Mouse (Mus musculus) layer of hippocampus, adult 11-12 months (tissue): Measurements from ENCODE around the gene Reg3a.
"Not testable (repeated sequence)": the region's sequence is repeated elsewhere in the genome, so short reads cannot be mapped to it uniquely, and the experiment has no call there.

Source experiments
- DNase-seq: peaks from one replicate; pipeline ENCODE4 v3.0.0; 2022; ENCODE audit warnings: low spot score

Reg3a gene

DNA sequence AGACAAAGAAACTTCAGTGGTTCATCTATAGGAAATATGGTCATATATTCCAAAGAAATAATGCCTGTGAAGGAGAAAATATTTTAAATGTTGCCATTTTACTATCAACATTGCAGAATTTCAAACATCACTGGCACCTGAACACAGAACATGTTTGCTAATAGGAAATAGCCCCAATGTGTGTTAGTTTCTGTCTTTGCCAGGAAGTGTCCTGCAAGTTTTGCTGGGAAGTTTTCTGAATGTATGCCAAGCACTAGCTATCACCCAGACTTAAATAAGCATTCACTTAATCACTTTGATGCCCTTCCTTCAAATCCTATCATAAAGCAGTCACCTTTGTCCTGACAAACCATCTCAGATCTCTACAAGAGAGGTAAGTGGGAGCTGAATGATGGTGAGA is at the start of gene Reg3a:
Gene Reg3a, plus strand, starts transcription at position 301 of the 400 bp plus-strand sequence.
- DNase-seq, result no peak

DNA sequence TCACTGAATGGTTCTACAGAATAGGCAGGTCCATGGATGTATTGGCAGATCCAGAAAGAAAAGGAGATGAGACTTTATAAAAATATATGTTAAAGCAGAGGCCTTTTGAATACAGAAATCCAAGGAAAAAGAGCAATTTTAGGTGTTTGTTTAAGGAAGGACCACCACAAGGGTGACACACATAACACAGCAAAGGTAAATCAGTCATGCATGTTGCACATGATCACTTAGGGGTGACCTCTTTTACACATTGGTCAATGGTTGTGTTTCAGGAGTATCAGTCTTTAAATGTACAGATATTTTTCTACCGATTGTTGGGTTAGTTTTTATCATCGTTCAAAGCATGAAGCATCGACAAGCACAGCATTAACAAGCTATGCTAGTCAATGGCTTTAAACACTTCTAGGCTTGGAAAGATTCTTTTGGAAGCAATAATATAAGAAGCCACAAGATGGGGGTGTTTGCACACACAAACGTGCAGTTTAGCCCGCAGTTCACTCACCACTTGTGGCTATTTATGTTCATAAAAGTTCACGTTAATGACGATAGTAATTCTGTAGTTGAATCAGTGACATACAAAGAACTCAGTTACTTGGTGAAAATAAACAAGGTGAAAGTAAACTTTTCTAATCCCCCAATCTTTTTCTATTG is 48.5 kb upstream of the Reg3a start:
- DNase-seq, result peak; percentile 15

DNA sequence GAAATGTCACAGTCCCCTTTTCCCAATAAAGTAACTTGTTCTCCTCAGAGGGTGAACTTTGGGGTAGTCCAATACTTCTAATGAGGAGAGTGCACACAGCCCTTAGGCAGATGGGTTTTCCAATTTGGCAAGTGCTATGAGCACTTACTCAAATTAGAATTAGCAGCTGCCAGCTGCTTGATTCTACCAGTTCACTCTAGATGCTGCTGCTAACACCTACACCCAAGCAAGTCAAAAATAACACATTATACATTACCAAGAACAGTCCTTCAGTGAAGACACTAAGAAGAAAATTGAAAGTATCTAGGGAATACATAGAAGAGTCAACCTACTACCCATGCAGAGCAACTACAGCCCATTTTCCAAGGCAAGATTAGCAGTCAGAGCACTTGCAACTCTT is 40.2 kb upstream of the Reg3a start:
- peak; percentile 6 for DNase-seq

DNA sequence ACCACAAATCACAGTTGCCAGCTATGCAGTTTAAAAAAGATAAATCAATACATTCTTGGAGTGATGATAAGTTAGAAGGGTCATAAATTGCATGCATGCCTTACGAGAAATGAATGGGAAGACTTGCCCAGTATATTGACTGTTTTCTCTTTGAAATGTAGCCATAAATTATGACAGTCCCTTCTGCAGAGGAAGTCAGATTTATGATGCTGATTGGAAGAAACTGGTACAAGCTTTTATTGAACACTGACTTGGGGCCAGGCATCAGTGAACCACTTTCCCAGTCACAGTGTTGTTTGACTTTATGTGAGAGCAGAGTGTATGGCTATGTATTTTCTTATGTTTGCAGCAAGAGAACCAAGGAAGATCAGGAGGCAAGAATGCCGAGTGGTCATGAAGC is 38.8 kb upstream of the Reg3a start:
- no peak for DNase-seq

DNA sequence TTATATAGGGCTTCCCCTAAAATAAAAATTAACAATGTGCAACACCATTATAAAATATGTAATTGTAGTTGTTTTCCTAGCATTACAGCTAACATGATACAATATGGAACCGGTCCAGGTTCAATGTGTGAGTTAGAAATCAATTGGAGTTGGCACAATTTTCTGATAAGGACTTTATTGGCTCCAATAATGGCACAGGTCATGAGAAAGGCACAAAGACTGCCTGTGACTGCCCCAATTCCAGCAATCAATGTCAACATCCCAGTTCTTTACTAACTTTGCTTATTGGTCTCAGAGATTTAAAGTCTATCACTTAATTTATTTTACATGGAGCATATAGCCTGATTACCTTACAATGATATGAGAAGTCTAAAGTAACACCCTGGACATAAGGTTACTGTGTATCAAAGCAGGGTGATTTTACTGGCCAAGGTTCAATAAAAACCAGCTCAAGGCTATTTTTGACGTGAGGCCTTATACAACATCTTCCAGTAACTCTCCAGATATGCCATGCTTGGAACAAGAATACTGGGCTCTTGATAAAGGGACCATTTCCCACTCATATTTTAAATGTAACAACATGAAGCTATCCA is 18.4 kb upstream of the Reg3a start:
- no peak for DNase-seq

DNA sequence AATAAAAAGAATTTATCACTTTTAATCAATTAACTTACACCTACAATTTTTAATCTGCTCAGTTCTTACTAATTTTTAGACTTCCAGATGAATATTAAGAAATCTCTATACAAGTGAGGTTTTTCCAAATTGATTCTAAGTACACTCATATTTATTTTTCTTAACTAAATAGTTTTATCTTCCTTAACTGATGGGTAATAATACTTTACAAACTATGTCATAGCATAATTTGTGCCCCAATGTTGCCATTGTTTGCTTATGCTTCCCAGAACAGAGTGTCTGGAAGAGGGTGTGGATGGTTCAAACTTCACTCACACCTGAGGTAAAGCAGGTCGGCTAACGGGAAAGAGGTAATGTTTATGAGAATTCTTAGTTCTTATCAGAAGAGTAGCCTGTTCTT is 10.2 kb upstream of the Reg3a start, which contains the start of gene Reg3b:
Gene Reg3b, plus strand, starts transcription at position 301 of the 400 bp plus-strand sequence.
- DNase-seq, result no peak

DNA sequence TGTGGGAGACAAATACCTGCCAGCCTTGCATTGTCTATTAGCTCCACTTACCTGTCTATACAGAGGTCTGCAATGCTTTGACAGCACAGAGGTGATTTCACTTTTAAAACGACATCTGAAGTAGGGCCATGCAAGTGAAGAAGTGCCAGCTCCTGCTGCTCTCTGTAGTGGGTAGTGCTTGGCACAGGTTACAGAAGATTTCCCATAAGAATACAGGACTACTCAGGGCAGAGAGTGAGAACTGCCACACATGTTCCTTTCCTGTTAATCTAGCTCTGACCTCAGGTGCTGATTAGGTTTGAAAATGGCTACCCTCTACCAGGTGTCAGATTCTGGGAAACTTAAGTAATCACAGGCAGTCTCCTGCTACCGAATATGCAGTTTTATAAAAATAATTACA is 1.7 kb upstream of the Reg3a start, which contains the start of gene Reg3d:
Gene Reg3d, minus strand, starts transcription at position 101 of the 400 bp plus-strand sequence.
- no peak for DNase-seq

DNA sequence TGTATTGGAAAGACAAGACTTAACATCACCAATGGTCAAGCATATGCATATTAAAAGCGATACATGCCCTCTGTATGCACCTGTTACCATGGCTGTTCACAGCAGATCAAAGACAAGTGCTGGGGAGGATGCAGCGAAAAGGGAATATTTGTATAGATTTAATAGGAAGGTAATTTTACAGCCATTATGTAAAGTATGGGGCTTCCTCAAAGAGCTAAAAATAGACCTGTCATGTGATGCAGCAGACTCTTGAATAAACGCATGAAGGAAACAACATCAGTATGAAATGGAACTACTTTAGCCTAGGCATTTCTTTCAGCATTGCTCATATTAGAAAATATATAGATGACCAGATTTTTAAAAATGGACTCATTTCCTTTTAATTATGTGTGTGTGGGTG is 5.1 kb downstream of the Reg3a start:
- DNase-seq, result no peak

DNA sequence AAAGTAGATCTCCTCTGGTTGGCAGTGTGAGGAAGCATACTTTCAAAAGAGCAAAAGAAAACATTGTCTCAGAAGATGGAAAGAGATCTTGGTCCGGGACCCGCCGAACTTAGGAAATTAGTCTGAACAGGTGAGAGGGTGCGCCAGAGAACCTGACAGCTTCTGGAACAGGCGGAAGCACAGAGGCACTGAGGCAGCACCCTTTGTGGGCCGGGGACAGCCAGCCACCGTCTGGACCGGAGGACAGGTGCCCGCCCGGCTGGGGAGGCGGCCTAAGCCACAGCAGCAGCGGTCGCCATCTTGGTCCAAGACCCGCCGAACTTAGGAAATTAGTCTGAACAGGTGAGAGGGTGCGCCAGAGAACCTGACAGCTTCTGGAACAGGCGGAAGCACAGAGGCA is 14.8 kb downstream of the Reg3a start, which contains the start of gene Reg2:
Gene Reg2, plus strand, starts transcription at position 301 of the 400 bp plus-strand sequence.
- not testable (repeated sequence) for DNase-seq

DNA sequence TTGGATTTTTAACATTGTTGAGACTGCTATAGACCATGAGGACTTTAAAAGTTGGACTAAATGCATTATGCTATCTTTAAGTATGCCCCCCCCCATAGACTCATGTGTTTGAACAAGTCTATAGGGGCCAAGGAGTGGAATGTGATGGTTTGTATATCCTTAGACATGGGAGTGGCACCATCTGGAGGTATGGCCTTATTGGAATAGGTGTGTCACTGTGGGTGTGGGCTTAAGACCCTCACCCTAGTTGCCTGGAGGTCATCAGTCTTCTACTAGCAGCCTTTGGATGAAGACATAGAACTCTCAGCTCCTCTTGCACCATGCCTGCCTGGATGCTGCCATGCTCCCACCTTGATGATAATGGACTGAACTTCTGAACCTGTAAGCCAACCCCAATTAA is 41.9 kb downstream of the Reg3a start, which contains the start of gene Reg1:
Gene Reg1, plus strand, starts transcription at position 301 of the 400 bp plus-strand sequence.
- not testable (repeated sequence) for DNase-seq

DNA sequence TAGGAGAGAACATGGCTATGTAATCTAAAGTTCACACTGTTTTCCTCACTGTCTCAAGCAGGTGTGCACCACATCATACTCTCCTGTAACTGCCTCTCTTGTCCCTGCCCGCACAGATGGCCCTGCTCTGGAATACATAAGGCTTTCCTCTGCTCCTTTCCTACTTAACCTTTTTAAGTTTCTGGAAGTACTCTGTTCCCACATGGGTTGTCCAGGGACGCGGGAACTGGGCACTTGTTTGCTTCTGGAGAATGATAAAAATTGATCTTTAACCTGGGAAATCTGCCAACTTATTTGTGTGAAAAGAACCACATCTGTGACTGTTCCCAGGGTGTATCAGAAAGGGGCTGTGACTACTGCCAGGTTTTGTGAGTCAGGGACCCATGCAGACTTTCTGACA is 45.0 kb downstream of the Reg3a start:
- DNase-seq, result no peak
